Mouse (Mus musculus) liver, embryonic 14.5 days (tissue): Measurements from ENCODE around the gene Nsmce3.

Experiments used
- CTCF ChIP-seq: IDR thresholded peaks from 2 replicates; pipeline ENCODE4 v1.5.1; 2016; ENCODE audit warnings: antibody characterized with exemption, low read depth, control low read depth
- EP300 ChIP-seq: IDR thresholded peaks from 2 replicates; pipeline ENCODE4 v1.6.1; 2016; ENCODE audit warnings: antibody characterized with exemption, low read depth

GRCm38 (mm10) chr7:64855976-64856375 is 16.8 kb downstream of the Nsmce3 start:
- TF ChIP-seq EP300 (no peak), CTCF (no peak)
